Mouse (Mus musculus): ENCODE results near the gene Emg1.

DNA sequence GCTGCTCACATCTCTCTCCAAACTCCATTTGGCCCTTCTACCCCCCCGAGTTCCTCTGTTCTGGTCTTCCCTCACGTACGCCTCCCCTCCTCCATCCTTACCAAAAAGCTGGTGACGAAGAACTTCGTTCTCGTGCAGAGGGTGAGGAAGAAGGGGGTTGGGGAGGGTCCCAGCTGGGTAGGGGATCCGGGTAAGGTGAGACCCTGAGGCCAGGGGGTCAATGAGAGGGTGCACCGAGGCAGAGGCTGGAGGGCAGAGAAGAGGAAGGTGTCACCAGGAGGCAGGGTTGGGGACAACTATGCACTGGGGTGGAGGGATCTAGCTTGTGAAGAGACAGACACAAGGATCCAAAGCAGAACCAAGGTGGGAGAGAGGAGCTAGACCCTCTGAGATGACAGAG lies 31.7 kb upstream of the Emg1 start:
- TF ChIP-seq CTCF (IDR thresholded peaks at IDR 0.05; ENCODE audit: low read depth, low read length) (no peak), POLR2A (IDR thresholded peaks at IDR 0.05; ENCODE audit: insufficient read depth, low read length) (no peak), EP300 (IDR thresholded peaks at IDR 0.05; ENCODE audit: insufficient read depth, low read depth, low read length) (no peak)

Data from ES-Bruce4 (cell line).